Mouse (Mus musculus) Muller cell, postnatal 12 days (primary cell): ENCODE measurements around the gene Matn4.
"Not testable (repeated sequence)": the region's sequence is repeated elsewhere in the genome, so short reads cannot be mapped to it uniquely, and the experiment has no call there.

Experiments
- DNase-seq: peaks from one replicate; pipeline ENCODE4 v3.0.0-alpha.2; 2015; ENCODE audit errors: inconsistent ontology term

The Matn4 gene

GRCm38 (mm10) chr2:164372408-164373053, 32.4 kb downstream of the Matn4 start:
- DNase-seq, result no peak

DNA sequence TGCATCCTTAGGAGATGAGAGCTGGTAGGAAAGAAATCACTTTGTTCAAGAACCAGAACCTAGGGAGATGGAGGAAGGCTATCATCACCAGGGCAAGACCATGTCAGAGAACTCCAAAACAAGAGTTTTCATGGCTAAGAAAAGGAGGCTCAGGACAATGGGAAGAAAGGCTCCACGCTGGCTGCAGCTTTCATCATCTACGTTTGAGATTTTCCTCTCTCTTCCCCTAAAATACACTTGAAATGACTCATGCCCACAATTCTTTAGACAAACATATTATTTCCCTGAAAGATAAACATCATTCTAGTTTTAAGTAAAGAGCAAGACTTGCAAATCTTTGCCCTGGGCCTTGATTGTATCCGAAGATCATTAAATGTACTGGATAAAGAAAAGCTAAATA, 33.6 kb downstream of the Matn4 start:
- no peak for DNase-seq

DNA sequence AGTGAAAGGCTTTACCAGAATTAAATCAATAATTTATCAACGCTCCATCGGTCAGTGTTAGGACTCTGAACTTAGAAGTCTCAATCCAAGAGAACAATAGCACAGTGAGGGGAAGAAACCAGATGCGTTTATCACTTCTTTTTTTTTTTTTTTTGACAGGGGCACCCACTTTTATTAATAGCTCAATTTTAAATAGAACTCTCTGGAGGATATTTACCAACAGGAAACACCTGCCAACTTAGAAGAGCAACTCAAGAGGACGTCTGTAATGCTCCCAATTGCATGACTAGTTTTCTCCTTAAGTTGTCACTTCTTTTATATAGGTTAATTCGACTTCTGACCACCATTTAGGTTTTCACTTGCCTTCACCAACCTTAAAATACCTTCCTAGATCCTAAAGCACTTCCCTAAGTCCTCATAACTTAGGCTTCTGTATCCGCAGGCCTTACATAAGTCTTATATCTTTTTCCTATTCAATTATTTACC, 36.3 kb downstream of the Matn4 start:
- DNase-seq, result no peak

GRCm38 (mm10) chr2:164366947-164367346, 38.0 kb downstream of the Matn4 start:
- DNase-seq, result peak; percentile 26

DNA sequence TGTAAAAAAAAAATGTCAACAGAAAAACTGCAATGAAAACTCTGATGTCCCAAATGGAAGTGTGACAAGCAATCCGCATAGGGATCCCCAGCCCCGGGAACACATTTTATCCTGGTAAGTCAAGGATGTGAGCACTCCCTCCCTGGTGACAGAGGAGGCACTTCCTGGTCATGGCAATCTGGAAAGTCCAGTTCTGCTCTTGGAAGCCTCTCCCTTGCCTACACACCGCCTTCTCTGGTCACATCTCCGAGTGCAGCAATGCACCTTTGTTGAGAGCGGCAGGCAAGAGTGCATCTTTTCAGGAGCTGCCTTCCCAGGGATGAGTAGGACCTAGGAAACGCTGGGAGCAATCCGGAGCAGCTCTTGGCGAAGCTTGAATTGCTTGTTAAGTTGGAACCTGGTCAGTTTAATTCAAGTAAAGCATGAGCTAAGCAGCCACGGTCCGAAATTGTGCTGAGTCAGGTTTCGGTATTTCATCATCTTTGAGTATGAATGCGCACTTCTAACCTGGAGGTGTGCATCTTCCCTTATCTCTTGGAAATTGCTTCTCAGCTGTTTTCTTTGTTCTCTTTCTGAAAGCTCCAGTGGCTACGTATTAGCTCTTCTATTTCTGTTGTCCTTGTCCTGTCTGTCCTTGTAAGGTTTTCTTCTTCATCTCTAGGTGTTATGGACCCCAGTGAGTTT, 43.8 kb downstream of the Matn4 start:
- no peak for DNase-seq

DNA sequence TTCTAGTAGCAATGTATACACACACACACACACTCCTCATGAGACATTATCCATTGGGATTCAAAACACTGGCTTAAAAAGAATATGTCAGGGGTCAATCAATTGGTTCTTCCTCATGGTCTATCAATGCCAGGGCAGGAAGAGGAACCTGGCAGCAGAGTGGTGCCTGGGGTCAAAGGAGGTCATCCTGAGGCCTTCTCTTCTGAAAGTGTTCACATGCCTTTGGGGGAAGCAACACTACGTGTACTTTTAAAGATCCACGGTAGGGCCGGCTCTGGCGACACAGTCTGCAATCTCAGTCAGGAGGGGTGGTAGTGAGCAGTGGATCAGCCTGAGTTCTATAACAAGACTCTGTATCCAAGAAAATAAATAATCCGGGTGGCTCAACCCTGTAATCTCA, 45.3 kb downstream of the Matn4 start:
- DNase-seq, result no peak

DNA sequence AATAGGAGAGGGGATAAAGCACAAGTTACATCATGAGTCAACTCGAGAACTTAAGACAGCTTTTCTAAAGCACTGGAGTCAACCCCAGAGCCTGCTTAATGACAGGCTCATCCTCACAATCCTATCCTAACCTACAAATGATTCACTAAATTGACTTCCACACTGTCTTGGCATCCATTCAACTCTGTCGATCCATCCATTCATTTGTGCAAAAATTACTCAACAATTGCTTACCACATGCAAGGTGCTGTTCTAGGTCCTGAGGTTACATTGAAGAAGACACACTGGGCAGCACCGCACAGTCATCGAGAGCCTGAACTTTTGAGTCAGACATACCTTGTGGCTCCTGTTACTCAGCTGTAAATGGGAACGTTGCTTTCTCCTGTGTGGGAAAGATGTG, 45.9 kb downstream of the Matn4 start:
- DNase-seq, result no peak

DNA sequence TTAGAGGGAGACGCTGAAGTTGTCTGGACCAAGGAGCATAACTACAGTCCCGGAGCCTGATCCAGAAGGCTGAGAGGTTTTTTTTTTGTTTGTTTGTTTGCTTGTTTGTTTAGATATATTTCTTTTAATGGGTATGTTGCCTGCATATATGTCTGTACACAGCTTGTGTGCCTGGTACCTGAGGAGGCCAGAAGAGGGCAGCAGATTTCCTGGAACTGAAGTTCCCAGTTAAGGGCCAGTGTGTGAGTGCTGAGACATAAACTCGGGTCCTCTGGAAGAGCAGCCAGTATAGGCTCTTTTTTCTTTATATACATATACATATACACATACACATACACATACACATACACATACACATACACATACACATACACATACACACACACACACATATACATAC, 46.6 kb downstream of the Matn4 start:
- DNase-seq, result no peak

- no peak for DNase-seq
These were observed 48.6 kb downstream of the Matn4 start for GRCm38 (mm10) chr2:164356177-164356967.

DNA sequence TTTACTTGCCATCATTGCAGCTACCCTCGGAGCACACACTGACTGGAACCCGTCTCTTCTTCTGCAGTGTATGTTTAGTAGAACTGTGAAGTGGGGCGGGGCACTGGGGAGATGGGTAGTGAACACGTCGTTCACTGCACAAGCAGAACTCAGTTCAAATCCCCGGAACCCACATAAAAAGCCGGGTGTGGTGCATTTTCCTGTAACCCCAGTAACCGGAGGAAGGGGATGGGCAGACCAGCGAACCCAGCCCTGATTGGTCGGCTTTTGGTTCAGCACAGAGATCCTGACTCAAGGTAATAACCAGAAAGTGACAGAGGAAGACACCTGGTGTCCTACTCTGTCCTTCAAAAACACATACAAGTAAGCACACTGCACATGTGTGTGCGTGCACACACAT, 51.6 kb downstream of the Matn4 start:
- no peak for DNase-seq

DNA sequence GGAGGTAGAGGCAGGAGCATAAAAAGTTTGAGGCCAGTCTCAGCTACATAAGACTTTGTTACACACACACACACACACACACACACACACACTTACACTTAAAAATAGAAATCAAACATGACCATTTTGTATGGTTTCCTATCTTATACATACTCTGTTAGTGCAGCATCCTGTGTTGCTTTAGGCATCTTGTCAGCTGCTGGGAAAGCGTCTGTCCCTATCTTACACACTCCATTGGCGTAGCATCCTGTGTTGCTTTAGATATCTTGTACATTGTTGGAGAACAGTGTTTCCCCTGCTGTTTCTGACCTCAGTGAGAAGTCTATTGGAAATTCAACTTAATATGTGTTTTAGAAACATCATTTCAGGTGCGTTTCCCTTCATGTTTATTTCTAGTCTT, 52.3 kb downstream of the Matn4 start:
- DNase-seq, result no peak

DNA sequence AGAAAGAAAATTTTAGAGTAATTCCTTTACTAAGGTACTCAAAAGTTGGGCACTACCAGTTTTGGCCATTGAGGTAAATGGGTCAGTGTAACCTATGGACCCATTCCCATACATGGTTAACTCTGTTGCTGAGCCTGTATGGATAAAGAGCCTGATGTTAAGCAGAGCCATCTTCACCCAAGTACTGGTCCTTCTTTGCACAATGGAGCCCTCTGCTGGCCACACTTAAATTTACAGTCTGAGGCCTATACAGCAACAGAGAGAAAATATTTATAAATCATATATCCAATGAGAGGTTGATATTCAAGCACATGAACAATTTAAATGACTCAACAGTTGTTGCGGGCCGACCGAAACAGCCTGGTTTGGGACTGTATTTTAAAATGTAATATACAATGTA, 56.0 kb downstream of the Matn4 start:
- peak; percentile 17 for DNase-seq

- DNase-seq, result not testable (repeated sequence)
These were observed 57.3 kb downstream of the Matn4 start for GRCm38 (mm10) chr2:164347697-164348096.

GRCm38 (mm10) chr2:164343732-164344131, 61.2 kb downstream of the Matn4 start:
- DNase-seq, result not testable (repeated sequence)
